ENCODE assay signal across 9 mouse cellular contexts in the genomic region with DNA sequence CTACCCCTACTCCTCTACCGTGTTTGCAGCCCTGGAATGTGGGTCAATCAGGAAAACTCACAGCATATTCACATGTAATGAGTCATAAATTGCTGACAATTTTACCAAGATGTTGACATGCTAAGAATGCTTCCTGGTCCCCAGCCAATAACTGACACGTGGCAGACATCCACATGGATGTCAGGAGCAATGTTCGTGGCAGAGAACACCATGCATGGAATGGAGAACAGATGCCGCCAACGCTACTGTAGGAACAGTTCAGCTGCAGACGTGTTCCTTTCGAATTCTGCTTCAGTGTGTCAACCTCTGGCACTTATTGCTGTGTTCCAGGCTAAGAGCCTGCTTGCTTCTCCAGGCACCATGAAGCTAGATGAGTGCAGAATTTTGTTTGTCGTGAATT.
DNase-seq lines count a peak whose midpoint lies in the region; ATAC-seq and TF ChIP-seq lines count a peak whose summit lies in the region.
"Had no signal": no experiment of that assay in that cellular context is flagged by ENCODE, and none has a peak within 500 bp of the region (broad histone marks: within the 10 kb centered on the region; RNA-seq: fewer than 3 reads in every experiment).

No protein-coding gene starts in this region.

- H3K27me3 ChIP-seq in hindbrain, postnatal 0 days (ENCODE audit: insufficient read depth, low read length), result no peaks in the 10 kb centered on the region
- no peaks in the 10 kb centered on the region for H3K27me3 ChIP-seq in hindbrain, embryonic 10.5 days (ENCODE audit: insufficient read depth, poor library complexity, severe bottlenecking)
- no peaks in the 10 kb centered on the region for H3K27me3 ChIP-seq in hindbrain, embryonic 16.5 days (replicated peaks; ENCODE audit: control insufficient read depth, insufficient read depth, low read length)
- no peaks in the 10 kb centered on the region for H3K27me3 ChIP-seq in intestine, postnatal 0 days (replicated peaks; ENCODE audit: control insufficient read depth, insufficient read depth, low read length)

- no peak overlapping the region for H3K4me3 ChIP-seq in hindbrain, postnatal 0 days (ENCODE audit: low read length)
- H3K4me3 ChIP-seq in hindbrain, embryonic 10.5 days, result no peak overlapping the region
- no peak overlapping the region for H3K4me3 ChIP-seq in hindbrain, embryonic 16.5 days (ENCODE audit: low read length)
- no peak overlapping the region for H3K4me3 ChIP-seq in intestine, postnatal 0 days (ENCODE audit: low read depth, low read length)

- H3K4me2 ChIP-seq in hindbrain, postnatal 0 days (ENCODE audit: low read depth, low read length), result no peak overlapping the region
- no peak overlapping the region for H3K4me2 ChIP-seq in hindbrain, embryonic 16.5 days (ENCODE audit: low read length)
- no peak overlapping the region for H3K4me2 ChIP-seq in intestine, postnatal 0 days (replicated peaks; ENCODE audit: low read depth)

- no peaks in the 10 kb centered on the region for H3K36me3 ChIP-seq in hindbrain, postnatal 0 days (ENCODE audit: insufficient read depth, low read length)
- H3K36me3 ChIP-seq in hindbrain, embryonic 10.5 days, result no peaks in the 10 kb centered on the region
- no peaks in the 10 kb centered on the region for H3K36me3 ChIP-seq in hindbrain, embryonic 16.5 days (ENCODE audit: control insufficient read depth, insufficient read depth, low read length)
- H3K36me3 ChIP-seq in intestine, postnatal 0 days (ENCODE audit: control insufficient read depth, insufficient read depth), result no peaks in the 10 kb centered on the region

- no peak overlapping the region for H3K9ac ChIP-seq in hindbrain, postnatal 0 days (replicated peaks; ENCODE audit: low read length)
- no peak overlapping the region for H3K9ac ChIP-seq in hindbrain, embryonic 16.5 days (ENCODE audit: low read depth, low read length)
- H3K9ac ChIP-seq in intestine, postnatal 0 days (ENCODE audit: low read depth, low read length), result no peak overlapping the region

- no peak for ATAC-seq in hindbrain, postnatal 0 days
- no peak for ATAC-seq in hindbrain, embryonic 16.5 days
- ATAC-seq in intestine, postnatal 0 days, result no peak

- TF ChIP-seq CTCF in hindbrain, postnatal 0 days (IDR thresholded peaks at IDR 0.05; ENCODE audit: low read depth), result no peak
- TF ChIP-seq CTCF in intestine, postnatal 0 days (IDR thresholded peaks at IDR 0.05; ENCODE audit: low read depth), result no peak

- DNase-seq in hindbrain, postnatal 0 days (ENCODE audit: low spot score), result peak; percentile 11
- DNase-seq in hindbrain, embryonic 10.5 days (ENCODE audit: low spot score), result no peak
- DNase-seq in fibroblast of lung, adult 2 months (ENCODE audit: low read depth), result peak; percentile 53
- peak; percentile 5 for DNase-seq in heart, postnatal 25 days (ENCODE audit: low spot score)
- DNase-seq in lung, postnatal 14 days, result peak; percentile 51
- no peak for DNase-seq in cerebellum, adult 11 months
- DNase-seq: kidney, adult 9 months had no signal

- H3K4me1 ChIP-seq in hindbrain, postnatal 0 days (ENCODE audit: insufficient read depth, low read length), result no peaks in the 10 kb centered on the region
- H3K4me1 ChIP-seq in hindbrain, embryonic 10.5 days (replicated peaks), result no peaks in the 10 kb centered on the region
- H3K4me1 ChIP-seq in hindbrain, embryonic 16.5 days (ENCODE audit: control insufficient read depth, insufficient read depth, low read depth, low read length), result no peaks in the 10 kb centered on the region
- no peaks in the 10 kb centered on the region for H3K4me1 ChIP-seq in intestine, postnatal 0 days (replicated peaks; ENCODE audit: control insufficient read depth, insufficient read depth, low read length)

- no peaks in the 10 kb centered on the region for H3K9me3 ChIP-seq in hindbrain, postnatal 0 days (ENCODE audit: low read length)
- H3K9me3 ChIP-seq in hindbrain, embryonic 10.5 days, result no peaks in the 10 kb centered on the region
- H3K9me3 ChIP-seq in hindbrain, embryonic 16.5 days (ENCODE audit: control insufficient read depth, low read length), result no peaks in the 10 kb centered on the region
- H3K9me3 ChIP-seq in intestine, postnatal 0 days (ENCODE audit: control insufficient read depth), result no peaks in the 10 kb centered on the region

- WGBS in hindbrain, postnatal 0 days, result 65% methylated on average over 8 of the region's 8 CpGs
- WGBS in hindbrain, embryonic 10.5 days, result 90% methylated on average over 8 of the region's 8 CpGs
- 83% methylated on average over 8 of the region's 8 CpGs for WGBS in hindbrain, embryonic 16.5 days
- WGBS in intestine, postnatal 0 days, result 65% methylated on average over 8 of the region's 8 CpGs

- no peak overlapping the region for H3K27ac ChIP-seq in hindbrain, postnatal 0 days
- H3K27ac ChIP-seq in hindbrain, embryonic 10.5 days, result no peak overlapping the region
- H3K27ac ChIP-seq in hindbrain, embryonic 16.5 days (ENCODE audit: low read depth, low read length), result no peak overlapping the region
- H3K27ac ChIP-seq in intestine, postnatal 0 days (ENCODE audit: low read depth, low read length), result no peak overlapping the region

- intact Hi-C loops in heart, postnatal 25 days (cut with DNase I), result no loop called here

Comparison
In these comparisons a context has a peak if more than half of its experiments do, and no peak if none do; other contexts are left out.
1. DNase-seq: peak in hindbrain, postnatal 0 days (single experiment), fibroblast of lung, adult 2 months (single experiment), heart, postnatal 25 days (single experiment) and lung, postnatal 14 days (single experiment); none in hindbrain, embryonic 10.5 days (single experiment) and cerebellum, adult 11 months (single experiment).